Mouse (Mus musculus) ES-CJ7 (cell line): ENCODE data around the gene Mical3.

ENCODE experiments used
- DNase-seq: peaks from one replicate; pipeline ENCODE4 v3.0.0; 2011; ENCODE audit warnings: low read depth, low spot score

Mical3 gene

DNA sequence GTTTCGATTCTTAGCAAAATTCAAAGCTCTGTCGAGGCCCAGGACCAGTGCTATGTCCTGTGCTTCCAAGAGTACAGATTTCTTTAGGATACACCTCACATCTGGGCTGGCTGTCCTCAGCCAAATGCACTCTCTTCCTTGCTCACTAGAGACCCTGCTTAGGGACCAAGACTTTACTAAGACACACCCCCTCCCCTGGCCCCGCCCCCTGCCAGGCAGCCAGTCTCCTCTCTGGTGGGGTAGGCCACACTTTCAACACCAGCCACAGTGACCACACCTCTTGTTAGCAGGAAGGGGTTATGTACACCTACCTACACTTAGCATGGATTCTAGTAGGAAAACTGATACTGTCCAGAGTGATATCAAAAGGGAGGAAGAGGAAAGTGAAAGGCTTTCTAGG, 76.5 kb downstream of the Mical3 start:
- DNase-seq: no peak

DNA sequence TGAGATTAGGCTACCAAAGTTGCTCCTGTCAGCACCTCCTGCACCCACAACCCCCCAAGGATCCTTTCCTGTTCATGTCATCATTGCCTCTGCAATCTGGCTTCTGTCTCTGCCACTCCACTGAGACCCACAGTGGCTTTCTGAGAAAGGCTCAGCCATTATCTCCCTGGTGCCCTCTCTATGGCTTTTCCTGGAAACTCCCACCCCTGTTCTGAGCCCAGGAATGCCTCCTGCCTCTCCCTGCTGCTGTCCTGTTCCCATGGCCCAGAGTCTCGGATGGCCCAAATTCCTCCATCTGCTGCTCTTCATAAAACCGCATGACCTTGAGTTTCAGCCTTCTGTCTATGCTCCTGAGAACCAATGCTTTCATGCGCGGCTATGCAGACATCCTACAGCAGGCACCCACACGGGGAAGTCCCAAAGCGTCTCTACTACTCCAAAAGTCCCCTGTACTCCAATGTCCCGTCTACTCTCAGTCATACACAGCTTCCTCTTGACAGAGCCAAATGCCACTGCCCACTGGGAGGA, 77.2 kb downstream of the Mical3 start:
- no peak for DNase-seq

DNA sequence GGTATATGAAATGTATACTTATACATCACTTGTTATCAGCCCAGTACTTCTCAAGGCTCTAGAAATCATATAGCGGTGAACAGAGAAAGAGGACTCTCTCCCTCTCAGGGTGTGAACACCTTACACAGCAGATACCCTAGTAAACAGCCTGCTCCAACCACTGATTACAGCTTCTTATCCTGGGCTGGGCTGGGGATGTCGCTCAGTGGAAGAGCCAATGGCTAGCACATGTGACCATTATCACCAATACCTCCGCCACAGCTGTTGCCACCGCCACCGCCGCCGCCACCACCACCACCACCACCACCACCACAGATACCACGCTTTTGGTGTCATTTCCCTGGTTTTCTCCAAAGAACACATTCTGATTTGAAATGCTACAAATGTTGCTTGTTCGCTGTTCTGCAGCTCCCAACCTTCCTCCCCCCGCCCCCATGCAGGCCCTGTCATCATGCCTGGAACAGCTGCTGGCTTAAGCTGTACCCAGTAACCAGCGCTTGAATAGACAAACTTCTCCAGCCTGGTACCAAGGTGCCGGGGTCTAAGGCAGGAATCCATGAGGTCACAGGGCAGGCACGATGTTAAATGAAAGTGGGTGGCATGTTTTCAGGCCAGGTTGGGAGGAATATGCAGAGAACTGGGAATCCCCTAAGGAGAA, 78.7 kb downstream of the Mical3 start:
- DNase-seq: no peak

- no peak for DNase-seq
Observed at GRCm38 (mm10) chr6:121051411-121051810, 79.4 kb downstream of the Mical3 start.

GRCm38 (mm10) chr6:121048696-121049095, 82.1 kb downstream of the Mical3 start:
- DNase-seq: no peak

GRCm38 (mm10) chr6:121045345-121046080, 85.3 kb downstream of the Mical3 start:
- DNase-seq: no peak

DNA sequence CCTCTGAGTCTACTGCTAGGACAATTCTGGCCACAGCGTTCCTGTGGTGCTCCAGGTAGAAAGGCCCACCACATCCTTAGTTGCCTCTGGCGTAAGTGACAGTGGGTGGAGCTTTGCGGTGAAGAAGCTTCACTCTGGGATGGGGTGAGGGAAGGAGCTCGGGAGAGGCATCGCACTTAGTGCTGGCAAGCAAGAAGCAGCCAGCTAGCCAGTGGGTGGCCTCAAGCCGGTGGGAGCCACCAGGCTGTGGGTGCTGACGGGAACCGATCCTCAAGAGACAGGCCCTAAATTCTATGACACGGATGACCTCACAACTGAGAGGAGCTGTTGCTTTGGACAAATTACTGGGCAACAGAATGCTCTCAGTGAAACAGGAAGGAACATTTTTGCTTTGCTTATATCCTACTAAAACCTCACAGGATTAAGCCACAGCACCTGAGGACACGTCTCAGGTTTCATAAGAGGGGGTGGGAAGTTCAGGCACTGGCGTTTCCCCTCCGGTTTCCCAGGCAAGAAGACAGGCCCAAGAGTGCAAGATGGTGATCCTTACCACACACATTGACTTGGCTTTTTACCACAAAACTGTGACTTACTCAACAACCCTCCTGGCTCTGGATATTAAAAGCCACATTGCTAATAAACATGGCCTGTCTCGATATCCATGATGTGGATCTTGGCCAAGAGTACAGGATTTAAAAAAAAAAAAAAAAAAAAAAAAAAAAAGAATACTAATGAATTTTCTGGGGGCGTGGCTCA, 87.2 kb downstream of the Mical3 start:
- DNase-seq: no peak

- no peak for DNase-seq
Observed at GRCm38 (mm10) chr6:121039719-121040118, 91.1 kb downstream of the Mical3 start.

DNA sequence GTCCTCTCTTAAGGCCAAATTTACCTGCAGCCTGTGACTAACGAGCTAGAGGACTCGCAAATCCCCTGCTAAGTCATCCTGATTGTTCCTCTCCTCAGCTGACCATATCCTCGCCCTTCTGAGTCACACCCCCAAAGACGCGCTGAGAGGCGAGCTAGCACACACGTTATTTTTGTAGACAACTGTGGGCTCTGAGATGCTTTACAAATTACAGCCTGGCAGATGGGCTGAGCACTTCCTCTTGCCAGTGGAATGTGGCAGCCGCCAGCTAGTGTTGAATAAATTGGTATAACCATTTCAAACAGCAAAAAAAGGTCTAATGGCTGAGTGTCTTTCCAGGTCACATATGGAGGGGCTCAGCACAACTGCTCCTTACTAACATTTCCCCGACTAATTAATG, 91.5 kb downstream of the Mical3 start:
- no peak for DNase-seq

DNA sequence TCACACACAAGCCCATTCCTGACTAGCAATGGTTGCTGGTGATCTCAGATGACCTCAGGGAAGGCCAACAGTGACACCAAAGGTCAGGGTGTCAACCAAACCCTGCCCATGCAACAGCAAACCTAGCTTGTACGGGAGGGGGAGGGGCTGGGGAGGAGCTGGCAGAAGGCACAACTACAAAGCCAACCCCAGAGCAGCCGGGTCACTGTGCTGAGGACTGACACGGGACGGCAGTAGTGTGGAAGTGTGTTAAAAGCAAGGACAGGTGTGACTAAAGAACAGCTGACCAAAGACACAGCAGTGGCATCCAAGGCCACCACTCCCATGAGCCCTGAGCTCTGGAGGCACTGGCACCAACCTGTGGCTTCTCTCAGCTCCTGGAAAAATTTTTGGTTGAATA, 93.7 kb downstream of the Mical3 start:
- no peak for DNase-seq

DNA sequence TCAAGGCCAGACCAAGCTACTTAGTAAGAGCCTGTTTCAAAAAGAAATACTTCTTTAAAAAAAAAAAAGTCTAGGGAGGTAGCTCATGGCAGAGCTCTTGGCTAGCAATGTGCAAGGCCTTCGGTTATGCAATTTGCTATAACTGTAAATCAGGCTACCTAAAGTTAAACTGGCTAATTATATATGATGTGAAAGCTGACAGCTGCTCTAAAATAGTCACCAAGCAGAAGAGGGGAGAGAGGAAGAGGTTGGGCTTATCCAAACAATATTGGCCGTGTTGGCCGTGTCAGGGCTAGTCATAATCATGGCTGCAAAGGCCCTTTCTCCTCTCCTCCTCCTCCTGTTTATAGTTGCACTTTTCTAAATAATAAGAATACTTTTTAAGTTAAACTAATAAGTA, 94.9 kb downstream of the Mical3 start:
- no peak for DNase-seq

DNA sequence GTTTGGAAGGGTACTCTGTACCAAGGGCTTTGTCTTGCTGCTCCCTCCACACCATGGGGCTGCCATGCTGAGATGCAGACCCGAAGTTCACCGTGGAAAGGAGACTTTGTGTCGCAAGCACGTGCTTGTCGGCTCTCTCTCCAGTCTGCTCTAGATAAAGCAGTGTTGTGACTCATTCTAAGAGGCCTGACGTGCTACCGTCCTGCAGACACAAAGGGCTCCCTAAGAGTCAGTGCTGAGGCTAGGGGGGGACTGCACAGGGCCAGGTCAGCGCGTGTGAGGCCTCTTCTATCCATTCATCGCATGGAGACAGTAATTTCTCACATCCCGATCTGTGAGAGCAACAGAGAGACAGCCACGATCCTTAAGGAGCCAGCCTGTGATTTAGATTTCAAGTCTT, 95.5 kb downstream of the Mical3 start:
- DNase-seq: no peak

DNA sequence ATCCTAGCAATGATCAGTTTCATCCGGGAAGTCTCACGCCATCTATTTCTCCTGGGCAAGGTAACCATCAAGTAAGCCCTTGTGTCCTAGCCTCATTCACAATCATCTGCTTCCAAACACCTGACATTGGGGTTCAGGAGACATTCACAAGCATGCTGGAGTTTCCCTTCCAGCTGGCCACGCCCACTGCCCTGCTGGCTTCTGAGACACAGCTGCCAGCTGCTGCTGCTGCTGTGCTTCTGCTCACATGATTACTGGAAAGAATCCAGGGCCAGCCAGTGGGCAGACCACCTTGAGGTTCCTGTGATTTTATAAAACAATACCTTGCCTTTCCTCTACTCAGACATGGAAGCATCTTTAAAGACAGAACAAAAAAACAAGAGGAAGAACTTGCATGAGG, 97.5 kb downstream of the Mical3 start:
- DNase-seq: no peak

DNA sequence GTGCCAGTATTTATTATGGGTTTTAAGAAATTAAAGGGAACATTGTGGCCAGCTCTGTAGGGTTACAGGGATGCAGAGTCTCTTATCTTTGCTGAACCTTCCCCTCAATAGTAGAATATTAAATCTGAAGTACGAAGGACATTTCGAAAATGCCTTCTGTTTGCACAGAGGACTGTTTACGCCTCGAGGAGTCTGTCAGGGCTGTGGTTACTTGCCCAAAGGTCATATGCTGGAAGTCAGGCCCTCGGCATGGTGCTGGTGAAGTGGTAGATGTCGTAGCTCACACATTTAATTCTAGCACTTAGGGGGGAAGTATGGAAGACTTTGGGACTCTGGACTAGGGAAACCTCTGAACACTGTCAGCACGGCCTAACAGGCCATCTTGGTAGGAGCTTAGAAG, 99.4 kb downstream of the Mical3 start:
- DNase-seq: no peak

DNA sequence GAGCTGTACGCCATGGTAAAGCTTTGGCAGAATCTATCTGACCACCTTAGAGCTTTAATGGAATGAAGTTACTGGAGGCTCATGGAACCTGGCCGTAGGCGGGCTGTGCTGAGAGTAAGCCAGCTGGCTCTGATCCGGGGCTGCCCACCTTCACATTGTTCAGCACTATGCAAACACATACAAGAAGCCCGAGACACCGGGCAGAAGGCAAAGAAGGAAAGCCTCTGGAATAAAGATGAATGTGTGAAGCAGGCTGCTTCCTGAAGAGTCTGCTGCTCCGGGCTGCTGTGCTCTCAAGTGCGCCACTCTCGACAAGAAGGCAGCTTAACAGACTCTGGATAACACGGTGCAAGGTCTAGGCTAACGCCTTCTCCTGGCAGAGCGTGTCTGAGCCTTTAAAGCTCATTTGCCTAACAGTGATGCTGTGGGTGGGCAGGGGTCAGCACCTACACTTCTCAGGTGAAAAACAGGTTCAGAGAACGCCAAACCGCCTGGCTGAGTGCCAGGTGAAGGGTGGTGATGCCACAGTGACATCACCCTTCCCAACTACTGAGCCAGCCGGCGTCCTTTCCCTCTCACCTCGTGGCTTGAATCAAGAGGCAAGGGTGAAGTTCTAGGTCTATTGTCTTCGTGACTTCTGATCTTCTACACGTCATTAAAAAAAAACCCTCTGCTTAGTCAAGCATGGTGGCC, 100.8 kb downstream of the Mical3 start:
- DNase-seq: no peak

DNA sequence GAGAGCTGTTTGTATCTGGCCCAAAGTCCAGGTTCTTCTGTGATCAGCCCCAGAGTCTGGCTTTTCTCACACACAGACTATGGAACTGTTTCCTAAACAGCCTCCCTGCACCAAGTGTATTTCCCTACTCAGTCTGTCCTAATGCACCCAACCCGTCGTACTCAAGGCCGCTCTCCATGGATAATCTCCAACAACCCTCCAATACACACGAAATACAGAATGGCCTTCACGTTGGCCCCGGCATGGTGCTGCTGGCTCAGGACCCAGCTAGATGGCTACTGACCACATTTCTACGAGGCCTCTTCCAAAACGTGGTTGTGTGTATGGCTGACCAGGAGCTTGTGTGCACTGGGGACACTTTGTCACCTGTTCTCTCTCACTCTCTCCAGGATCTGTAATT, 102.3 kb downstream of the Mical3 start:
- DNase-seq: no peak

DNA sequence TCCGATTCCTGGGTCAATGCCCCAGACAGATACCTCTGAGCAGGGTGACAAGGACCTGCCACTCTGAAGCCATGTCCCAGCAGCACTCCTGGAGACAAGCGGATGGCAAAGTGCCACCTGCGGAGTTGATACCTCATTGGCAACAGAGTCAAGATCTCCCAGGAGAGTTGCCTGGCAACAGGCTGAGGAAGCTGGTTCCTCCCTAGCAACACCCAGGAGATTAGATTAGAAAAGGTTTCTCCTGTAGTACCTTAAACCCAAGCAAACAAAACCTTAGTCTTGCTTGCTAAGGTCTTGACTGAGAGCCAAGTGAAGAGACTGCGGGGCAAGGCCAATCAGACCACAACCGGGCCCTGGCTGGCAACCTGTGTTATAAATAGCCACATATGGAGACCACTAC, 103.5 kb downstream of the Mical3 start:
- no peak for DNase-seq

- no peak for DNase-seq
Observed at GRCm38 (mm10) chr6:121026866-121027265, 103.9 kb downstream of the Mical3 start.

- DNase-seq: no peak
Observed at GRCm38 (mm10) chr6:121026019-121026584, 104.7 kb downstream of the Mical3 start.

DNA sequence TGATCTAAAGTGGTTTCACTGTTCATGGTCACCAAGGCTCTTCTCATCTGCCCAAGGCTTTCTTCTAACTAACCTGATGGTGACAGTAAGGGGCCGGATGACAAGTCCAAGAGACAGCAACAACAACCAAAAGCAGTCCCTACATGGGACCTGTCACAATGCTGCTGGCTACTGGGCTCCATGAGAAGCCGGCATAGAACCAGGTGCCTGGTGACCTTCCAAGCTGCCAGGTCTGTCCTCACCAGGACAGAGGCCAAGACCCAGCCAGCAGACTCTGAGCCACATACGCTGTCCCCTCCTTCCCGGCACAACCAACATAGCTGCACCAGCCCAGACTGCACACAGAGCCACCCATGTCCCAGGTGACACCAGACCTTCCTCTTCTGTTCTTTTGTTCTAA, 112.7 kb downstream of the Mical3 start:
- no peak for DNase-seq

- DNase-seq: no peak
Observed at GRCm38 (mm10) chr6:121017436-121018031, 113.3 kb downstream of the Mical3 start.
